Mouse (Mus musculus) hindbrain, embryonic 16.5 days (tissue): ENCODE data around the gene Coq8a. TPM values are rescaled to one million over a fixed set of nuclear protein-coding genes. Genes with fewer than 3 reads are reported as not detected.

Experiments
- ATAC-seq: fragments of 200-750 bp; cut with Nextera tagmentation; 2 replicates; pipeline ENCODE4 v1.8.0; 2017; ENCODE audit warnings: moderate TSS enrichment, moderate library complexity
- H3K27ac ChIP-seq: fragments of 300-500 bp; sonication (generic); 2 replicates; pipeline ENCODE4 v1.5.1; 2014; ENCODE audit warnings: low read depth, mild to moderate bottlenecking, control low read depth, low read length, moderate library complexity
- H3K27me3 ChIP-seq: fragments of 300-500 bp; sonication (generic); replicated peaks from 2 replicates; pipeline ENCODE4 v1.6.1; 2014; ENCODE audit warnings: low read length; ENCODE audit not compliant: control insufficient read depth, insufficient read depth
- H3K36me3 ChIP-seq: fragments of 300-500 bp; sonication (generic); 2 replicates; pipeline ENCODE4 v1.6.1; 2014; ENCODE audit warnings: mild to moderate bottlenecking, low read length, moderate library complexity, mixed read lengths; ENCODE audit not compliant: control insufficient read depth, insufficient read depth
- H3K4me1 ChIP-seq: fragments of 300-500 bp; sonication (generic); 2 replicates; pipeline ENCODE4 v1.6.1; 2014; ENCODE audit warnings: low read depth, low read length; ENCODE audit not compliant: control insufficient read depth, insufficient read depth
- H3K4me2 ChIP-seq: fragments of 300-500 bp; sonication (generic); 2 replicates; pipeline ENCODE4 v1.6.1; 2014; ENCODE audit warnings: mild to moderate bottlenecking, low read length, control low read depth, moderate library complexity
- H3K4me3 ChIP-seq: fragments of 300-500 bp; sonication (generic); 2 replicates; pipeline ENCODE4 v1.5.1; 2014; ENCODE audit warnings: mild to moderate bottlenecking, low read length, control low read depth, moderate library complexity
- H3K9ac ChIP-seq: fragments of 300-500 bp; sonication (generic); 2 replicates; pipeline ENCODE4 v1.6.1; 2014; ENCODE audit warnings: low read depth, mild to moderate bottlenecking, control low read depth, low read length, moderate library complexity
- H3K9me3 ChIP-seq: fragments of 300-500 bp; sonication (generic); 2 replicates; pipeline ENCODE4 v1.6.1; 2014; ENCODE audit warnings: mild to moderate bottlenecking, low read length, moderate library complexity; ENCODE audit not compliant: control insufficient read depth
- WGBS: fragments of 180-500 bp; shearing (Covaris S2); extraction: QIAGEN DNeasy Blood & Tissue Kit; methylation state at CpG from one replicate; pipeline ENCODE4 v1.1.7; 2014; 5-methylcytosine and 5-hydroxymethylcytosine counted together
- polyA plus RNA-seq: library from polyadenylated mRNA; unstranded; fragments of >200 nt; fragmentation: Nextera tagmentation; extraction: Ambion mirVana; gene quantifications from 2 replicates; pipeline ENCODE4 v1.2.1, GENCODE M21; 2015

The Coq8a gene
- polyA plus RNA-seq, 1 experiment from 2014 or later: 5.9 TPM

DNA sequence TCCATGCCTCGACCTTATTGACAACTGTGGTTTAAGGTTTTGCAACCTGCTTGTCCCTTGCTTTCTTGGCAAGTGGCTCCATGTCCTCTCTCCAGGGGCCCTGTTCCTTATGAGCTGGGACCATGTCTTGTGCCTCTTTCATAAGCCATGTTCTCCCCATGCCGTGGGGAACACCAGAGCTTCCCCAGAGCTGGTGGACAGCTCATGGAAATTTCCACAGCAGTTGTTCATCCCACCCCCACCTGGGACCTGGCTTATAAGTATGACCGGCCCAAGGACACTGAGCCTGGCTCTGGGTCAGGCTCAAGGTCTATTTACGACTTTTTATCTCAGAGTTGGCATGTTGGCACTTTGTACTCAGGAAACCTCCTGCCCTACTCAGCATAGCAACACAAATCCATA, 10.6 kb upstream of the Coq8a start:
- Histone ChIP-seq H3K9me3 (0 out of 2 replicates have a peak, but pooled peaks cover under 1% of the 10 kb centered on the region), H3K9ac (no peak overlapping the region), H3K4me3 (no peak overlapping the region), H3K4me2 (no peak overlapping the region), H3K4me1 (no peaks in the 10 kb centered on the region), H3K27me3 (no peaks in the 10 kb centered on the region), H3K27ac (no peak overlapping the region), H3K36me3 (no peaks in the 10 kb centered on the region)
- no peak for ATAC-seq
- 75% methylated on average over 4 of the region's 4 CpGs for WGBS

DNA sequence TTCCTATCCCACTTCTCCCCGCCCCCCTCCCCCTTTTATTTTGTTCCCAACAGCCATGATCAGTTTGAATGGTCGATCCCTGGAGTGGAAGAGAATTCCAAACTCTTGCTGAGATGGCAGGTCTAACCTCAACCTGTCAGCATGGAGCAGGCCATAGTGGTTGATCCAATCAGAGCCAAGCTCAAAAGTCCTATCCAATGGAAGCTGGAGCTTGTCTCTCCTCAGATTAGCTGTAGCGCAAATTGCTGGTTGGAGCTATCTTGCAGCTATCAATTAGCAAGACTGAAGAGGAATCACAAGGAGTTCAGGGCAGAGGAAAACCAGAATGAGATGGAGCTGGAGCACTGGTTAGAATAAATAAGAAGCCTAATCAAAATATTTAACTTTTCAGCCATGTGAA, 9.0 kb upstream of the Coq8a start:
- Histone ChIP-seq H3K36me3 (no peaks in the 10 kb centered on the region), H3K27me3 (no peaks in the 10 kb centered on the region), H3K9me3 (0 out of 2 replicates have a peak, but pooled peaks cover 3% of the 10 kb centered on the region), H3K4me2 (no peak overlapping the region), H3K4me1 (no peaks in the 10 kb centered on the region), H3K27ac (no peak overlapping the region), H3K9ac (no peak overlapping the region), H3K4me3 (no peak overlapping the region)
- no peak for ATAC-seq
- 84% methylated on average over 3 of the region's 3 CpGs for WGBS

DNA sequence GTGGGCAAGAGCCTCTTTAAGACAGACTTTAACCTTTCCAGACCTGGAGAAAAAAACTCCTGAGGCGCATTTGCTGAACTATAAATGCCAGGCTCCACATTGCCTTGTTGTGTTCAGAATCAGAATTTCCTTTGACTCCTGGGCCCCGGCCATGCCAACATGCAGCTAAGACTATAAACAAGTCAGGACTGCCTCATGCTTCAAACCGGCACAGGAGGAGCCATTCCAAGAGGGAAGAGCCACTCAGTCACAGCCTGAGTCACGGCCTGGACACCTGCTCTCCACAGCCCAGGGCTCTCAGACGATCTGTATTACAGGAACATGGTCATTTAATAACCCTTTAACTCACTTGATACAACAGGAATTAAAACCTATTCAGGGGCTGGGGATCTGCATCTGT, 1.3 kb upstream of the Coq8a start:
- 61% methylated on average over 5 of the region's 5 CpGs for WGBS
- H3K9ac ChIP-seq: no peak overlapping the region
- no peak overlapping the region for H3K4me3 ChIP-seq
- H3K4me2 ChIP-seq: no peak overlapping the region
- no peaks in the 10 kb centered on the region for H3K36me3 ChIP-seq
- ATAC-seq: no peak
- no peaks in the 10 kb centered on the region for H3K27me3 ChIP-seq
- 0 out of 2 replicates have a peak, but pooled peaks cover 3% of the 10 kb centered on the region for H3K9me3 ChIP-seq
- H3K4me1 ChIP-seq: no peaks in the 10 kb centered on the region
- no peak overlapping the region for H3K27ac ChIP-seq

DNA sequence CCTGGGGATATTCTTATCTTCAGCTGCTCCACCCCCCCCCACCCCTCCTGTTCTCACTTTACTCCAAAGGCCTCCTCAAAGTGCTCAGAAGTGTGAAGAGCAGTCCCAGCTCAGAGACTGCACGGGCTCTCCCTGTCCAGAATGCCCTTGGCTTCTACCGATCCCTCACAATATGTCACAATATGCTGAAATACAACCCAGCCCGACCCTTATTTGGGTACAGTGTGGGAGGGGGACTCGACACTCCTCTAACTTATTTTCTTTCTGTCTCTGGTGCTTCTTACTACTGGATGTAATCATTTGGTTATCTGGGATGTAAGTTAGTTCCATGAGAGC, 281 bp upstream of the Coq8a start:
- Histone ChIP-seq H3K9me3 (no peaks in the 10 kb centered on the region), H3K9ac (no peak overlapping the region), H3K4me2 (no peak overlapping the region), H3K4me1 (peaks cover 7% of the 10 kb centered on the region), H3K27ac (no peak overlapping the region), H3K27me3 (no peaks in the 10 kb centered on the region), H3K4me3 (no peak overlapping the region), H3K36me3 (no peaks in the 10 kb centered on the region)
- no peak for ATAC-seq
- 81% methylated on average over 4 of the region's 4 CpGs for WGBS

DNA sequence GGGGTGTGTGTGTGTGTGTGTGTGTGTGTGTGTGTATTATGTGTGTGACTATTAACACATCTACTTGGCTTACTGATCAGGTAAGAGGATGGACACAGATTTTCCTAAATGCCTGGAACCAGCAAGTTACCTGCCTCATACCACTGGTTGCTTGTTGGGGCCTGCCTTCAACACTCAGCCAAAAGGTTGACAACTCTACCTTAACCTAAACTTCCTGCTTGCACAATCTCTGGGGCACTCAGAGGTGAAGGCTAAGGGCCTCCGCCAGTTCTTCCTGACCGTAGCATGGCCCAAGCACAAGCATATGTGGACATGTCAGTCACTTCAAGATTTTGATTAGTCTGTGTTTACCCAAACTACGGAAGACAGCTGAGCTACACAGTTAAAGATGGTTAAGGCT, 1.4 kb downstream of the Coq8a start:
- 85% methylated on average over 3 of the region's 3 CpGs for WGBS
- peaks cover 7% of the 10 kb centered on the region for H3K4me1 ChIP-seq

DNA sequence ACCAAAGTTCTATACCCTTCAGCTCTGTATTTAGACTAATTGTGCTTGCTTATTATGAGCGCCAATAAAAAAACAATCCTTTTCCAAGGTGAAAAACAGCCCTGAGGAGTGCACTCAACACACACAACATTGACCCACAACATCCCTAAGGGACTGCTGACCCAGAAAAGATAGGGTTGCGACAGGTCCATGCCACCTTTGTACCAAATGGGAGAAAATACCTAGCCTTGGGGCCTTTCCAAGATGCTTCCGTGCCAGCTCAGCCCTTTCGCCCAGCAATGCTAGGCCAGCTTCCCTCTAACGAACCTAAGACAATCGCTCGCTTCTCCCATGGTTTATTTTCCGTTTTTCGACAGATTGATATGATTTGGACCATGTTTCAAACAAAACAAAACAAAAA, 2.9 kb downstream of the Coq8a start:
- H3K27ac ChIP-seq: no peak overlapping the region
- H3K4me1 ChIP-seq: peaks cover 7% of the 10 kb centered on the region
- peak overlapping the region; percentile 94 for H3K4me2 ChIP-seq
- H3K9ac ChIP-seq: no peak overlapping the region
- H3K9me3 ChIP-seq: no peaks in the 10 kb centered on the region
- ATAC-seq: no peak
- H3K4me3 ChIP-seq: peak overlapping the region; percentile 76
- H3K27me3 ChIP-seq: no peaks in the 10 kb centered on the region
- 93% methylated on average over 9 of the region's 9 CpGs for WGBS
- no peaks in the 10 kb centered on the region for H3K36me3 ChIP-seq

More for the DNA sequence above, 1.4 kb downstream of the Coq8a start:
- no peaks in the 10 kb centered on the region for H3K36me3 ChIP-seq
- no peak overlapping the region for H3K27ac ChIP-seq
- no peak for ATAC-seq
- H3K4me3 ChIP-seq: no peak overlapping the region
- H3K4me2 ChIP-seq: no peak overlapping the region
- H3K27me3 ChIP-seq: no peaks in the 10 kb centered on the region
- no peak overlapping the region for H3K9ac ChIP-seq
- H3K9me3 ChIP-seq: no peaks in the 10 kb centered on the region

DNA sequence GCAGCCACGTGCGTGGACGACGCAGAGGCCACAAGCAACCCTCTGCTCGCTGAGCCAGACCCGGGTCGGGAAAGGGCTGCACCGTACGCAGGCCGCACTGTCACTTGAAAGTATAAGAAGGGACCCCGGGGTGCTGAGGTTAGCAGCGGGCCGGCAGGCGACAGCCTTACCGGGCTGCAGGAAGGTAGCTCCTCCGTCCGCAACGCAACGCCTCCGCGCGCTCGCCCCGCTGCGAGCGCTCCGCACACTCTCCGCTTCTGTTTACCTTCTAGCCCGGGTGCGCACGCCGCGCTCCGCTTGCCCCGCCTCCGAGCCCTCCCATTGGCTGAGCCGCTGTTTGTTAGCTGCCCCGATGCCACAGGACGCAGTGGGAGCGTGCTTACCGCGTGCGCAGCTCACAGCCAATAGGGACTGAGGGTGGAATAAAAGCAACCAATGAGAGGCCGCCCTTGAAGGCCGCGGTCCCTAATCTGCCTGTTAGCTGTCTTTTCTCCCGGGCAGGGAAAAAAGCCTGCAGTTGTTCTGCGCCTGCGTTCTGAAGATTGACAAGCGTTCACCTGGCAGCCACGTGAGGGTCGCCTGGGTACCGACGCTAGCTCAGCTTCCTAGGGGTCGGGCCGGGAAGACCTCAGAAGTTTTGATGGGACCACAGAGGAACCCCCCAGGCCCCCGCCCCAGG, 3.6 kb downstream of the Coq8a start:
- Histone ChIP-seq H3K27ac (peak overlapping the region; percentile 29; the same call in 1 of the 2 replicates), H3K4me3 (peak overlapping the region; percentile 76), H3K36me3 (no peaks in the 10 kb centered on the region)

DNA sequence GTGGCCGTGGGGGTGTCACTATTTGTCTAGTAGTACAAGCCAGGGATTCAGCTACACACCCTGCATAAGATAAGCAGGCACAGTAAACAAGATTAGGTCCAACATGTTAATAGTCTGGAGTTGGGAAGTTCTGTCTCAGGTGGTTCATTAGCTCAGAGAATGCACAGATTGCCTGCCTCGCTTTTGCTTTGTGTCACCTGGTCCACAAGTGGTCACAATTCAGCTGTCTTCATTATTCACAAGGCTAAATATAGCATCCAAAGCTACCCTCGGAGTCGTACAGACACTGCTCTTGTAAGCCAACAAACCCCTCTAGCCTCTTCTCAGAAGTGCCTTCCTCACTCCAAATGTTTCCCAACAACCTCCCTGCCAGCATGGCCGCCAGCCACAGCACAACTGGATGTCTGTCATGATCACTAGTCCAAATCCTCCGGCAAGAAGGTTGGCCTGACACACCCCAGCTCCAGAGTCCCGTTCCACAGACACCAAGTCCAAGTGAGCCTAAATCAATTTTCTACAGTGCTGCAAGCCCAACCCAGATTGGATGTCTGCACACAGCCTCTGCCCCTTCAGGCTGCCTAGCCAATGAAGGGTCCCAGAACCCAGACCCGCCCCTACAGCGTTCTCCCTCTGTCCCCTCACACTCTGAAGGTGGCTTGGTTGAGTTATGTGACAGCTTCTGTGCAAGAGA, 4.5 kb downstream of the Coq8a start:
- 28% methylated on average over 9 of the region's 9 CpGs for WGBS
- H3K36me3 ChIP-seq: no peaks in the 10 kb centered on the region
- peak overlapping the region; percentile 94 for H3K4me2 ChIP-seq
- peak overlapping the region; percentile 54; the same call in 1 of the 2 replicates for H3K9ac ChIP-seq
- H3K4me3 ChIP-seq: peak overlapping the region; percentile 76
- no peaks in the 10 kb centered on the region for H3K9me3 ChIP-seq
- H3K27me3 ChIP-seq: no peaks in the 10 kb centered on the region
- 0 out of 2 replicates have a peak, but pooled peaks have one; percentile 19 for ATAC-seq
- peaks cover 7% of the 10 kb centered on the region for H3K4me1 ChIP-seq
- H3K27ac ChIP-seq: no peak overlapping the region

More for the DNA sequence above, 3.6 kb downstream of the Coq8a start:
- peak overlapping the region; percentile 94 for H3K4me2 ChIP-seq
- H3K27me3 ChIP-seq: no peaks in the 10 kb centered on the region
- ATAC-seq: peak; percentile 100
- peak overlapping the region; percentile 54 for H3K9ac ChIP-seq
- peaks cover 7% of the 10 kb centered on the region for H3K4me1 ChIP-seq
- under 1% methylated on average over 54 of the region's 57 CpGs for WGBS
- H3K9me3 ChIP-seq: no peaks in the 10 kb centered on the region

DNA sequence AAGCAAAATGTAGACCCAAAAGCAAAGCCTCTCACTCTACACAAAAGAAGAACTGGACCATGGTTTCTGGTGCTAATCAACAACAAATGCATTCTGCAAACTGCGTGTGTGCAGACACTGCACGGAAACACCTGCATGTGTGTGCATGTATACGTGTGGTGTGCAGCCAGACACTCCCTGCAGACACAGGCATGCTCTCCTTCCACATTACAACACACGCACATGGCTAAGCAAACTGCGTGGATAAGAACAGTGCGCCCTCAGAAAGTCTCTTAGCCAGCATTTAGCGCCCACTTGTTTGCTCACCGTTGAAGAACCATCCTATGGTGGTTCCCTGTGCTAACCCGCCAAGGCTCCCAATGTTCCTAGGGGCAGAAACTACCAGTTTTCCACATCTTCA, 5.4 kb downstream of the Coq8a start:
- H3K9me3 ChIP-seq: no peaks in the 10 kb centered on the region
- 91% methylated on average over 9 of the region's 9 CpGs for WGBS
- no peak overlapping the region for H3K4me2 ChIP-seq
- H3K27me3 ChIP-seq: no peaks in the 10 kb centered on the region
- H3K4me1 ChIP-seq: peaks cover 7% of the 10 kb centered on the region
- ATAC-seq: no peak
- H3K36me3 ChIP-seq: no peaks in the 10 kb centered on the region
- no peak overlapping the region for H3K27ac ChIP-seq
- no peak overlapping the region for H3K4me3 ChIP-seq
- H3K9ac ChIP-seq: no peak overlapping the region
